Mouse (Mus musculus) kidney, embryonic 16.5 days (tissue): ENCODE measurements around the gene Fsip1. TPM values are rescaled to one million over a fixed set of nuclear protein-coding genes. Genes with fewer than 3 reads are reported as not detected.

ENCODE experiments used
- ATAC-seq: fragments of 200-750 bp; cut with Nextera tagmentation; 2 replicates; pipeline ENCODE4 v1.8.0; 2017; ENCODE audit warnings: moderate TSS enrichment; ENCODE audit not compliant: low FRiP score, low TSS enrichment
- H3K27ac ChIP-seq: fragments of 300-500 bp; sonication (generic); 2 replicates; pipeline ENCODE4 v1.5.1; 2014; ENCODE audit warnings: low read length
- H3K27me3 ChIP-seq: fragments of 300-500 bp; sonication (generic); 2 replicates; pipeline ENCODE4 v1.6.1; 2014; ENCODE audit warnings: low read length, control low read depth, mixed read lengths; ENCODE audit not compliant: insufficient read depth
- H3K36me3 ChIP-seq: fragments of 300-500 bp; sonication (generic); 2 replicates; pipeline ENCODE4 v1.6.1; 2014; ENCODE audit warnings: low read length, control low read depth, mixed read lengths; ENCODE audit not compliant: insufficient read depth
- H3K4me1 ChIP-seq: fragments of 300-500 bp; sonication (generic); 2 replicates; pipeline ENCODE4 v1.6.1; 2014; ENCODE audit warnings: low read length, control low read depth, mixed read lengths; ENCODE audit not compliant: insufficient read depth
- H3K4me2 ChIP-seq: fragments of 300-500 bp; sonication (generic); replicated peaks from 2 replicates; pipeline ENCODE4 v1.6.1; 2014; ENCODE audit warnings: low read depth, low read length
- H3K4me3 ChIP-seq: fragments of 300-500 bp; sonication (generic); 2 replicates; pipeline ENCODE4 v1.5.1; 2014; ENCODE audit warnings: mild to moderate bottlenecking, low read length
- H3K9ac ChIP-seq: fragments of 300-500 bp; sonication (generic); replicated peaks from 2 replicates; pipeline ENCODE4 v1.6.1; 2014; ENCODE audit warnings: low read length
- H3K9me3 ChIP-seq: fragments of 300-500 bp; sonication (generic); 2 replicates; pipeline ENCODE4 v1.6.1; 2016; ENCODE audit warnings: low read length, control low read depth
- WGBS: fragments of 180-500 bp; shearing (Covaris S2); extraction: QIAGEN DNeasy Blood & Tissue Kit; methylation state at CpG from one replicate; pipeline ENCODE4 v1.1.7; 2014; 5-methylcytosine and 5-hydroxymethylcytosine counted together
- polyA plus RNA-seq: library from polyadenylated mRNA; unstranded; fragments of >200 nt; fragmentation: Nextera tagmentation; extraction: Ambion mirVana; gene quantifications from 2 replicates; pipeline ENCODE4 v1.2.1, GENCODE M21; 2015

The Fsip1 gene
- polyA plus RNA-seq, 1 experiment from 2014 or later, result 0.70 TPM

- H3K9ac ChIP-seq, result no peak overlapping the region
- no peak overlapping the region for H3K4me2 ChIP-seq
- WGBS, result 87% methylated on average over 10 of the region's 10 CpGs
- H3K9me3 ChIP-seq, result no peaks in the 10 kb centered on the region
- H3K36me3 ChIP-seq, result no peaks in the 10 kb centered on the region
- H3K27me3 ChIP-seq, result no peaks in the 10 kb centered on the region
- no peak overlapping the region for H3K4me3 ChIP-seq
- no peaks in the 10 kb centered on the region for H3K4me1 ChIP-seq
- ATAC-seq, result no peak
- H3K27ac ChIP-seq, result no peak overlapping the region
These were observed 115.1 kb downstream of the Fsip1 start for GRCm38 (mm10) chr2:118141651-118142050.

GRCm38 (mm10) chr2:118139261-118139660 lies 117.5 kb downstream of the Fsip1 start:
- Histone ChIP-seq H3K4me1 (no peaks in the 10 kb centered on the region), H3K4me3 (no peak overlapping the region), H3K4me2 (no peak overlapping the region), H3K27ac (no peak overlapping the region), H3K36me3 (no peaks in the 10 kb centered on the region), H3K9me3 (no peaks in the 10 kb centered on the region), H3K27me3 (no peaks in the 10 kb centered on the region), H3K9ac (no peak overlapping the region)
- no peak for ATAC-seq
- WGBS, result 72% methylated on average over 6 of the region's 6 CpGs

GRCm38 (mm10) chr2:118137776-118138175 lies 119.0 kb downstream of the Fsip1 start:
- Histone ChIP-seq H3K4me3 (no peak overlapping the region), H3K27me3 (no peaks in the 10 kb centered on the region), H3K9ac (no peak overlapping the region), H3K4me2 (no peak overlapping the region), H3K27ac (no peak overlapping the region), H3K9me3 (no peaks in the 10 kb centered on the region), H3K4me1 (no peaks in the 10 kb centered on the region), H3K36me3 (no peaks in the 10 kb centered on the region)
- 84% methylated on average over 2 of the region's 2 CpGs for WGBS
- no peak for ATAC-seq

GRCm38 (mm10) chr2:118137071-118137470 lies 119.7 kb downstream of the Fsip1 start:
- H3K9me3 ChIP-seq, result no peaks in the 10 kb centered on the region
- H3K27ac ChIP-seq, result no peak overlapping the region
- no peaks in the 10 kb centered on the region for H3K4me1 ChIP-seq
- no peaks in the 10 kb centered on the region for H3K36me3 ChIP-seq
- WGBS, result 84% methylated on average over 9 of the region's 9 CpGs
- no peaks in the 10 kb centered on the region for H3K27me3 ChIP-seq
- no peak overlapping the region for H3K9ac ChIP-seq
- no peak overlapping the region for H3K4me2 ChIP-seq
- ATAC-seq, result no peak
- H3K4me3 ChIP-seq, result no peak overlapping the region

GRCm38 (mm10) chr2:118128313-118128712 lies 128.5 kb downstream of the Fsip1 start:
- 36% methylated on average over 3 of the region's 3 CpGs for WGBS
- no peak overlapping the region for H3K27ac ChIP-seq
- H3K27me3 ChIP-seq, result no peaks in the 10 kb centered on the region
- no peak overlapping the region for H3K9ac ChIP-seq
- H3K4me3 ChIP-seq, result no peak overlapping the region
- ATAC-seq, result no peak
- H3K9me3 ChIP-seq, result no peaks in the 10 kb centered on the region
- H3K36me3 ChIP-seq, result peaks cover 15% of the 10 kb centered on the region
- H3K4me1 ChIP-seq, result peaks cover 33% of the 10 kb centered on the region
- H3K4me2 ChIP-seq, result no peak overlapping the region

GRCm38 (mm10) chr2:118127516-118128288 lies 129.1 kb downstream of the Fsip1 start:
- Histone ChIP-seq H3K9me3 (no peaks in the 10 kb centered on the region), H3K36me3 (peaks cover 21% of the 10 kb centered on the region), H3K4me1 (peaks cover 33% of the 10 kb centered on the region), H3K4me3 (no peak overlapping the region), H3K9ac (no peak overlapping the region), H3K27ac (no peak overlapping the region), H3K27me3 (no peaks in the 10 kb centered on the region), H3K4me2 (no peak overlapping the region)
- WGBS, result 72% methylated on average over 5 of the region's 5 CpGs
- no peak for ATAC-seq

GRCm38 (mm10) chr2:118125943-118126470 lies 130.8 kb downstream of the Fsip1 start:
- 43% methylated on average over 7 of the region's 7 CpGs for WGBS

GRCm38 (mm10) chr2:118125211-118125939 lies 131.4 kb downstream of the Fsip1 start:
- ATAC-seq, result peak; percentile 90
- WGBS, result 66% methylated on average over 11 of the region's 11 CpGs
- Histone ChIP-seq H3K4me3 (no peak overlapping the region), H3K9ac (0 out of 2 replicates have a peak overlapping the region, but pooled peaks have one; percentile 0), H3K27me3 (no peaks in the 10 kb centered on the region), H3K9me3 (no peaks in the 10 kb centered on the region), H3K4me2 (no peak overlapping the region), H3K27ac (peak overlapping the region; percentile 74), H3K4me1 (peaks cover 33% of the 10 kb centered on the region), H3K36me3 (peaks cover 37% of the 10 kb centered on the region)

More at GRCm38 (mm10) chr2:118125943-118126470, 130.8 kb downstream of the Fsip1 start:
- Histone ChIP-seq H3K4me3 (no peak overlapping the region), H3K4me1 (peaks cover 33% of the 10 kb centered on the region), H3K27ac (peak overlapping the region; percentile 81), H3K9ac (0 out of 2 replicates have a peak overlapping the region, but pooled peaks have one; percentile 22), H3K9me3 (no peaks in the 10 kb centered on the region), H3K36me3 (peaks cover 30% of the 10 kb centered on the region), H3K27me3 (no peaks in the 10 kb centered on the region), H3K4me2 (no peak overlapping the region)
- ATAC-seq, result no peak

GRCm38 (mm10) chr2:118124437-118124836 lies 132.3 kb downstream of the Fsip1 start:
- no peaks in the 10 kb centered on the region for H3K9me3 ChIP-seq
- no peak for ATAC-seq
- 84% methylated on average over 7 of the region's 7 CpGs for WGBS
- no peaks in the 10 kb centered on the region for H3K27me3 ChIP-seq
- H3K36me3 ChIP-seq, result peaks cover 46% of the 10 kb centered on the region
- no peak overlapping the region for H3K4me3 ChIP-seq
- H3K9ac ChIP-seq, result no peak overlapping the region
- H3K27ac ChIP-seq, result peak overlapping the region; percentile 74; the same call in 1 of the 2 replicates
- H3K4me2 ChIP-seq, result no peak overlapping the region
- peaks cover 27% of the 10 kb centered on the region for H3K4me1 ChIP-seq
